Mouse (Mus musculus) left cerebral cortex, postnatal 4 days (tissue): Measurements from ENCODE around the gene Prss46. TPM values are rescaled to one million over a fixed set of nuclear protein-coding genes. Genes with fewer than 3 reads are reported as not detected.

ENCODE experiments used
- DNase-seq: peaks from one replicate; pipeline ENCODE4 v3.0.0-alpha.2; 2022
- intact Hi-C: fragments of 180-260 bp; cut with DNase I; formaldehyde crosslinking; loops from one replicate; pipeline ENCODE4 v1.15.1; 2025
- total RNA-seq, 2 experiments: library from RNA; stranded (reverse); gene quantifications; 2 replicates each; pipeline ENCODE4 v1.2.3; 2021

Prss46 gene
- total RNA-seq, 2 experiments from 2014 or later = not detected

- intact Hi-C loops = no loop called here
- no peak for DNase-seq
These were observed 51.2 kb downstream of the Prss46 start for GRCm38 (mm10) chr9:110895507-110895906.

- no peak for DNase-seq
- intact Hi-C loops = no loop called here
These were observed 51.7 kb downstream of the Prss46 start for GRCm38 (mm10) chr9:110895994-110896393.

DNA sequence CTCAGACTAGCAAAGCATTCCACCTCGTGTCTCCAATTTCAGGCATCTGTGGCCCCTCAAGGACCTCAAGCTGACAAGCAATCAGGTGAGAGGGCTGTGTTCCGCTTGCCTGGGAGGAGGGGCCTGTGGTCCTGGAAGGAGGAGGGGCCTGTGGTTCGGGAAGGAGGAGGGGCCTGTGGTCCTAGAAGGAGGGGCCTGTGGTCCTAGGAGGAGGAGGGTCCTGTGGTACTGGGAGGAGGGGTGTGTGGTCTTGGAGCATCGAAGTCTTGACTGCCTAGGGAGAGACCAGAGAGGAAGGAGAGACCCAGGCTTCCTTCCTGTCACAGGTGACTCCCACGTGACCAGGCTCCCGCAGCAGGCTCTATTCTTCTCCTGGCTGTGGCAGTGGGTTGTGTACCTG lies 52.3 kb downstream of the Prss46 start:
- intact Hi-C loops = no loop called here
- DNase-seq = no peak

DNA sequence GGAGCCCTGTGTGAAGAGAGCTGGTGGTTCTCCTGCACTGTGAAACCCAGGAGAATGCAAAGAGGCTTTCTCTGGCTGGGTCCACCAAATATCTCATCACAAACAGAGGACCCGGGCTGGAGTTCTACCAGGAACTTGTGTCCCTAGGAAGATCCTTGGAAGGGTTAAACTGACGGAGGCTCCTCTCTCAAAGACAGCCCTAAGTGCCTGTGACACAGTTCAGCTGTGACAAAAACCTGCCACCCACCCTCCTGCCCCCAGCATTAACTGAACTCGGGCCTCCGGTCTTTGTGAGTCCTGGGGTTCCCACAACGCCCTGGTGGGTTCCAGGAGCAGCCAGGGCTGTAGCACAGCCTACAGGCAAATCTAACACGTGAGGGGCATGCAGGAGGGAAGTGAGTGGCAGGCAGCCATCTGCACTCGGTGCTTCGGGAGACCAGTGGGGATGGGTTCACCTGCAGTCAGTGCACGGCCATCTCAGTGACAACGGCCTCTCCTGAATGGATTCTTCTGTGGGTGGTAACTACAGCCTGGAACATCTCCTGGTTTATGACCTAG lies 55.2 kb downstream of the Prss46 start:
- DNase-seq = no peak
- intact Hi-C loops = no loop called here

- intact Hi-C loops = no loop called here
These were observed 56.9 kb downstream of the Prss46 start for GRCm38 (mm10) chr9:110901204-110901603.

DNA sequence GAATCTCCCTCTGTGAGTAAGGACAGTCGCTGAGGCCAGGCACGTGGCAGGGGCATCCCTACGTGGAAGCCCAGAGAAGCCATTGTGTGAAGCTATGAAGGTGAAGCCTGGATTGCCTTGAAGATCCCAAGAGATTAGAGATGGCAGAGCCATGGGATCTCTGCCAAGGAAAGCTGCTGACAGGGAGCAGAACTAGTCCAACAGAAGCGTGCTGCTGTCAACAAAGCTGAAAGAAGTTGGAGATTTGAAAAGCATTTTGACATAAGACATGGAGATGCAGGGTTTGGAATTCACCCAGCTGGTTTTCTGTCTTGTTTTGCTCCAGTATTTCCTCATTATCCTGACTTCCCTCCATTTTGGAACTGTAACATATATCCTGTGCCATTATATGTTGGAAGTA lies 58.0 kb downstream of the Prss46 start:
- DNase-seq = no peak
- intact Hi-C loops = no loop called here

More at GRCm38 (mm10) chr9:110901204-110901603, 56.9 kb downstream of the Prss46 start:
- peak; percentile 58 for DNase-seq

Other genes with a start within 250 kb of the Prss46 start
- gene Nradd, start 220.1 kb upstream of the Prss46 start, total RNA-seq = 1 to 10 TPM; 5.9 to 8.6 TPM
- gene Nbeal2, start 190.3 kb upstream of the Prss46 start, total RNA-seq = 10 to 100 TPM; 13.0 to 14.6 TPM
- 10 to 100 TPM; 43.1 to 46.6 TPM for gene Ccdc12, start 188.0 kb upstream of the Prss46 start, total RNA-seq
- gene Myl3, start 102.6 kb upstream of the Prss46 start, total RNA-seq = 1 to 10 TPM in 1 of 2 experiments, under 1 TPM in 1; 0.87 to 1.1 TPM
- gene Pth1r, start 97.4 kb upstream of the Prss46 start, total RNA-seq = 10 to 100 TPM; 11.2 to 11.6 TPM
- gene Prss42, start 46.3 kb upstream of the Prss46 start, total RNA-seq = not detected
- not detected for gene Prss44, start 30.5 kb upstream of the Prss46 start, total RNA-seq
- gene Prss43, start 17.8 kb upstream of the Prss46 start, total RNA-seq = not detected
- under 1 TPM in 1 of 2 experiments, not detected in 1; 0.52 TPM for gene Prss45, start 9.9 kb upstream of the Prss46 start, total RNA-seq
- gene Prss50, start 13.5 kb downstream of the Prss46 start, total RNA-seq = not detected
- gene Als2cl, start 35.4 kb downstream of the Prss46 start, total RNA-seq = 1 to 10 TPM; 4.4 to 5.9 TPM
- gene Tmie, start 35.6 kb downstream of the Prss46 start, total RNA-seq = 1 to 10 TPM; 2.8 to 3.4 TPM
- not detected for gene Fam240a, start 72.4 kb downstream of the Prss46 start, total RNA-seq
- under 1 TPM in 1 of 2 experiments, not detected in 1; 0.54 TPM for gene Tdgf1, start 101.7 kb downstream of the Prss46 start, total RNA-seq
- under 1 TPM; 0.46 to 0.48 TPM for gene Lrrc2, start 107.0 kb downstream of the Prss46 start, total RNA-seq
- gene Rtp3, start 146.1 kb downstream of the Prss46 start, total RNA-seq = under 1 TPM; 0.28 to 0.48 TPM
- gene Ltf, start 174.8 kb downstream of the Prss46 start, total RNA-seq = 1 to 10 TPM in 1 of 2 experiments, under 1 TPM in 1; 0.91 to 1.7 TPM
- under 1 TPM; 0.48 to 0.98 TPM for gene Ccrl2, start 213.0 kb downstream of the Prss46 start, total RNA-seq